Mouse (Mus musculus): ENCODE data around the gene Wfdc17. TPM values are rescaled to one million over a fixed set of nuclear protein-coding genes. Genes with fewer than 3 reads are reported as not detected.

Wfdc17 gene
- total RNA-seq (2022): 10 to 100 TPM in 1 of 4 experiments, 1 to 10 TPM in 3; 1.4 to 12.0 (median 5.6) TPM

DNA sequence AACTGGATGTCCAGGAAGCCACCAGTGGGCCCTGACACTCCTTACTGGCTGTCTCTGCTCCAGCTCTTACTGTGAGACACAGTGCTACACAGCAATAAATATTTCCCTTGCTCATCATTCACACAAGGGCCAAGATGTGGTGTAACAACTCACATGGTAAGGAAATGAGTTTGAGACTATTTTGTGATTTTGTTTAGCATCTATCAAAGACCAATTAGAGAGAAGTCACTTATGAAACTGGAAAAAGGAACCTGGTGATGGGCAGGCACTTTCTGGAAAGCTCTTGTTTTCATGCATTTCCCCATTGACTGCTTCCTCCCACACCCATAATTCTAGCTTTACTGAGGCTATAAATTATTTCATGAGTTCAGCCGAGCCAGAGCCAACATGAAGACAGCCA, at the start of gene Wfdc17:
Wfdc17 (plus strand) TSS at position 287 of the 400 bp plus-strand sequence.
- no peak for DNase-seq

GRCm38 (mm10) chr11:83654606-83655005, 49.2 kb upstream of the Wfdc17 start:
- DNase-seq: no peak

- DNase-seq: no peak
These were observed 46.3 kb upstream of the Wfdc17 start for GRCm38 (mm10) chr11:83657508-83657907.

GRCm38 (mm10) chr11:83658797-83659196, 45.0 kb upstream of the Wfdc17 start:
- no peak for DNase-seq

- no peak for DNase-seq
These were observed 41.6 kb upstream of the Wfdc17 start, which contains the start of gene Ccl4 for GRCm38 (mm10) chr11:83662204-83662603. TSS of gene Ccl4 (plus strand) at chr11:83662584.

DNA sequence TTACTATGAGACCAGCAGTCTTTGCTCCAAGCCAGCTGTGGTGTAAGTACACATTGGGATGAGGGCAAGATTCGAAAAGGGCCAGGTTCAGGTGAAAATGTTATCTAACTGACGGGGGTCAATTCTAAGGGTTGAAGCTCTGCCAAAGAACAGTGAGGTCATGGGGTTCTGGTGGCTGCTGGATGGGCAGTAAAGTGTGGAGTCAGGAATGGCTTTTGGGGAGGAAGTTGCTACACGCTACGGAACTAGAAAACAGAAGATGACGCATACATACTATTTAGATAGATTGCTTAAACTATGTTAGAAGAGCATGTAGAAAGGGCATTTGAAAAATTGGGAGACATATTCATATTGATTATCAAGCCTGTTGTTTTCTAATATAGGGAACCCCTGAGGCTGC, 40.3 kb upstream of the Wfdc17 start:
- DNase-seq: no peak

GRCm38 (mm10) chr11:83671743-83672142, 32.0 kb upstream of the Wfdc17 start:
- no peak for DNase-seq

- DNase-seq: no peak
These were observed 28.1 kb upstream of the Wfdc17 start for GRCm38 (mm10) chr11:83675665-83676064.

- DNase-seq: no peak
These were observed 13.9 kb upstream of the Wfdc17 start for GRCm38 (mm10) chr11:83689918-83690317.

DNA sequence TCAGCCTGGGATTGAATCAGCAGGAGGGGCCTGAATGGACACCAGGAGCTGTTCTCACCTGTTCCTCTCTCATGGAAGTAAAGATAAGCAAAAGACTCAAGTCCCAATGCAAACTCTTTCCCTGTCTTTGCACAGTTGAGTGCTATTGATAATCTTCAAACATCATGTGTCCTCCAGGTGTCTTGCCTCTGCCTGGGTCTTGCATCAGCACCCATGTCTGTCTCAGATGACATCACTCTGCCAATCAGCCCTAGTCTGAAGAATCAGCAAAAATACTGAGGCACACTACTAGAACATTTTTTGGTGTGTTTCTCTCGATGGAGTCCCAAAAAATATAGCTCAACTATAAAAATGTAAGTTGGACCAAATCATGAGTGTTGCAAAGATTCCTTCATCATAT, 11.8 kb upstream of the Wfdc17 start:
- DNase-seq: no peak

DNA sequence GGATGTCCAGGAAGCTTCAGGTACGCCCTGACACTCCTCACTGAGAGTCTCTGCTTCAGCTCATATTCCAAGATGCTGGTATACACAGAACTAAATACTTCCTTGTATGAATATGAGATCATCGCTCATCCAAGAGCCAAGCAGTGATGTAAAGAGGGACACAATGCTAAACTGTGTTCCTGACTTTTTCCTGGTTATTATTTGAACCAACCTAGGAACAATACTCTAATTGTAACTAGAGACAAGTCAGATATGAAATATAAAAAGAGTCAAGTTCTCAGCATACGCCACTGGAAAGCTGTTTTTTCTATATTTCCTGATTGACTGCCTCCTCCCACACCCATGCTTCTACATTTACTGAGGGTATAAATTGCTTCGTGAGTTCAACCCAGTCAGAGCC, 4.9 kb downstream of the Wfdc17 start, which contains the start of gene Wfdc18:
Wfdc18 (plus strand) TSS at position 301 of the 400 bp plus-strand sequence.
- no peak for DNase-seq

GRCm38 (mm10) chr11:83709683-83710082, 5.9 kb downstream of the Wfdc17 start:
- DNase-seq: no peak

DNA sequence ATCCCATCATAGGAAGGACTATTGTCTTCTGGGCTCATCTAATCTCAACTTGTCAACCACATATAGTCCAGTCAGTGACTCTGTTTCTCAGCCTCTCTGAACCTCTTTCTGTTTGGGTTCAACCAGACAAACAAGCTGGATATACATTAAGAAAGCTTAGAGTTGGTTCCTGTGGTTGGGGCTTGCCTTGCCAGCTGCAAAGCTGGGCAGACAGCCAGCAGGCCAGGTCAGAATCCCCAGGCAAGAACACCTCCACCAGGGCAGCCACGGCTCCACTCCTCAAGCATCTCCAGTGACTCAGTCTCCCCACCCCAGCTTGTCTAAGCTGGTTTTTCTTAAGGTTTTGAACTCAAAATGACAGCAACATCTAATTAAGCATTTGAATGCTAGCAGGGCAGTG, 8.9 kb downstream of the Wfdc17 start:
- DNase-seq: no peak

- no peak for DNase-seq
These were observed 10.1 kb downstream of the Wfdc17 start for GRCm38 (mm10) chr11:83713925-83714324.

DNA sequence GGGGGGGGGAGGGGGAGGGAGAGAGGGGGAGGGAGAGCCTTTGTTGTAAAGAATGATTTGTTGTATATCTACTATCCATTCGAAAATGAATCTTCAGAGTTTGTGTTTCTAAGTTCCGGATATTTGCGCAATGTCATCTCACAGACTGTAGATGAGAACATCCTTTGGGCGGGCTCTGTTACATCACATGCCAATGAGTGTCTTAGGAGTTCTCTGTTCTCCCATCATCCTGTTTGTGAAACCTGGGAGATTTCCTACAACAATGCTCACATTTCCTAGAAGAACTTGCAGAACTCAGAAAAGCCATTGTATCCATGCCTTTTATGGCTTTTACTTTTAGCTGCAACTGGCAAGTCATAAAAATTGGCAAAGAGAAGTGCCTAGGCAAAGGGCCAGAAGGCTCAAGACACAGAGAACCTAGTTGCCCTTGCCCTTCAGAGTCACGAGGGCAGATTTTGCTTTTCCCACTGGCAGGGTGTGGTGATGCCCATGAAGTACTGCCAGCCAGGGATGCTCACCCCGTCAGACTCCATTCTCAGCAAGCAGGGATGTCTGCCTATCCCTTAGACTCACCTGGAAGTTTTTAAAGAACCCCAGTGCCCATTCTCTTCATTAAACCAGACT, 13.4 kb downstream of the Wfdc17 start:
- DNase-seq: peak; percentile 49

GRCm38 (mm10) chr11:83720766-83721165, 17.0 kb downstream of the Wfdc17 start:
- DNase-seq: no peak

- DNase-seq: no peak
These were observed 25.1 kb downstream of the Wfdc17 start for GRCm38 (mm10) chr11:83728757-83729432.

DNA sequence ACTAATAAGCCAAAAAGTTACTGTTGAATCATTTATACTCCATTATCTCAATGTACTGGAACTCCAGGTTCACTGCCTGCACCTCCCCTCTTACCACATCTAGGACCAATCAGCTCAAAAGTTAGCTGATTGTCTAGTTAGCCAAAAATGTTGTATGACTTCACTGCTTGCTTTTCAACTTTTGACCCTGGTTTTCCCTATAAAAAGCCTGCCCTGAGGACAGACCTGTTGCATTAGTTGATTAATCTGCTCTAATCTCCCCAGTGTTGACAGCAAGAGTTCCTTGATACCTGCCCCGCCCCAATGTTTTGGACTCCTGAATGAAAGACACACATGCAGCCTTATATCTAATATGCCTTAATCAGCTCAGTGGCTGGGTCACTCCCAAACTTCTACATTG, 27.3 kb downstream of the Wfdc17 start:
- no peak for DNase-seq

DNA sequence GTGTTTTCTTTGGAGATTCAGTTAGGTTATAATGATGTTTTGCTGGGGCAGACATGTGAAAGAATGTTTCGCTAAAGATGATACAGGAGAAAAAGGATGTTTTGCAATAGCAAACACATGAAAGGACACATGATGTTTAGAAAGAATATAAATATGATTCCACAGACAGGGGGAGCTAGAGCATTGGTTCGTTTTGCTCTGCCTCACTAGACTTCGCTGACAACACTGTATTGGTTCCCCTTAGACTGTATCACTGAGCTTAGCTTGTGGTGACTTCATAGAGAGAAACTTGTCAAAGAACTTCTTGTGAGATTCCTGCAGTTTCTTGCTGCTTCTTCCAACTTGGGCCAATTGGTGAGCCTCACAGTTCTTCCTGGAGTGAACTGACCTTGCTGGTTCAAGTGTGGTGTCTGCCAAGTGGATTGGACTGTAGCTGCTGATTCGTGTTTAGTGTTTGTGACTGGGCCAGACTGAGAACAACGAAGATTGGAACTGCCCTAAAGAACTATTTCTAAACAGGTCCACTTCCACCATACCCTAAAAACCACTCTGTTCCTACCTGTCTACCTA, 29.4 kb downstream of the Wfdc17 start:
- no peak for DNase-seq

GRCm38 (mm10) chr11:83734215-83734614, 30.4 kb downstream of the Wfdc17 start:
- no peak for DNase-seq

DNA sequence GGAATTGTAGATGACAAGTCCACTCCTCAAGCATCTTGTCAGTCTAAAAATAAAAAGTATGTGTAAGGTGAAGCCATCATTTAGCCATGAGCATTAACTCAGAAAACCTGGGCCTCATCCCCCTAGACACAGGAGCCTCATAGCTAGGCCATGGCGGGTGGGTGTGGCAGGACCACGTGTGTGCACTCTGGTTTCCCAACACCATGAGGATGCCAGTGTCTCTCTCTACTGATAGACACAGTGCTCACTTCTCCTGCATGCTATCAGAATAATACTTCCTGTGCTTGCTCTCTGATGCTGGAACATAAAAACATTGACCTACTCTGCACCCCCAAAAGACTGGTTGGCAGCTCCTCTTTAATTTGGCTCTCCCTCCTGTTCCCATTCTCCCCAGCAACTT, 32.1 kb downstream of the Wfdc17 start:
- no peak for DNase-seq

DNA sequence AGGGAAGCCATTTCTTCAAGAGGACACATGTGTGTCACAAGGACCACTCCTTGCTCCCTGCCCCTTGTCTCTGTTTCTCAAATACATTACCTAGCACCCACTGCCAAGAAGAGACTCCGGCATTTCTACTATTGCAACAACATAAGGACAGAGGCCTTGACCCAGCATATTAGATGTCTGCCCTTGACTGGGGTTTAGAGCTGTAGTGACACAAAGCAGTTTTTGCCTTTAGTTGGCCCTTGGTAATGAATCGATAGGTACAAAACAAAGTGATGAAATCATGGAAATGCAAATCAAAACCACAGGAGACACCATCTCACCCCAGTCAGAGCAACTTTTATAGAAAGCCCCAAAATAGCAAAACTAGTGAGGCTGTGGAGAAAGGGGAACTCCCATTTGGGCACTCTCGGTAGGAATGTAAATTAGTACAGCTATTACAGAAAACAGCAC, 33.3 kb downstream of the Wfdc17 start:
- no peak for DNase-seq

DNA sequence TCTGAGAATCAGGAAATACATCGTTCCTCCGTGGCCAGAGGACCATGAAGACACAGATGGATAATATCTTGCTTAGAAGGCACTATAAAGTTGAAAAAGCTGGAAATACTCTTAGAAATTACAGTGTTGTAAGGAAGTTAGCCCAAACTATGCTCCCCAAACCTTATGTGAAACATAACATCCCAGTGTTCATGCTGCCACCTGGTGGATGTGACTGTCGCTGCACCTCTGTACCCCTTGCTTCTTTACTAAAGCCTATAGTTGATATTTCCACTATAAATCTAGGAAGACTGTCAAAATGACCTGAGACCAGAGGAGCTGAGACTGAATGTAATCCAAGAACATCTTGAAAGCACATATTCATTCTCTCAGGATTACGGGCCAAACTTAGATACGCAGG, 35.5 kb downstream of the Wfdc17 start:
- DNase-seq: peak; percentile 33
